Mouse (Mus musculus) stomach, postnatal 0 days (tissue): ENCODE results near the gene Unc5b. TPM values are rescaled to one million over a fixed set of nuclear protein-coding genes. Genes with fewer than 3 reads are reported as not detected.

Experiments used
- ATAC-seq: fragments of 200-750 bp; cut with Nextera tagmentation; 2 replicates; pipeline ENCODE4 v1.8.0; 2017; ENCODE audit not compliant: low FRiP score, low TSS enrichment
- DNase-seq: peaks from one replicate; pipeline ENCODE4 v3.0.0-alpha.2; 2016; ENCODE audit warnings: low spot score
- H3K27ac ChIP-seq: fragments of 300-500 bp; sonication (generic); replicated peaks from 2 replicates; pipeline ENCODE4 v1.5.1; 2014; ENCODE audit warnings: mild to moderate bottlenecking, control low read depth
- H3K27me3 ChIP-seq: fragments of 300-500 bp; sonication (generic); 2 replicates; pipeline ENCODE4 v1.6.1; 2014; ENCODE audit warnings: low read length; ENCODE audit not compliant: control insufficient read depth, insufficient read depth
- H3K36me3 ChIP-seq: fragments of 300-500 bp; sonication (generic); 2 replicates; pipeline ENCODE4 v1.6.1; 2014; ENCODE audit warnings: low read length, mixed read lengths; ENCODE audit not compliant: control insufficient read depth, insufficient read depth
- H3K4me1 ChIP-seq: fragments of 300-500 bp; sonication (generic); replicated peaks from 2 replicates; pipeline ENCODE4 v1.6.1; 2014; ENCODE audit warnings: antibody characterized with exemption; ENCODE audit not compliant: control insufficient read depth, insufficient read depth
- H3K4me2 ChIP-seq: fragments of 300-500 bp; sonication (generic); replicated peaks from 2 replicates; pipeline ENCODE4 v1.6.1; 2014; ENCODE audit warnings: low read depth, mild to moderate bottlenecking, control low read depth, moderate library complexity
- H3K4me3 ChIP-seq: fragments of 300-500 bp; sonication (generic); 2 replicates; pipeline ENCODE4 v1.5.1; 2014; ENCODE audit warnings: low read depth, low read length, control low read depth
- H3K9ac ChIP-seq: fragments of 300-500 bp; sonication (generic); 2 replicates; pipeline ENCODE4 v1.6.1; 2014; ENCODE audit warnings: mild to moderate bottlenecking, low read length, control low read depth, mixed read lengths
- H3K9me3 ChIP-seq: fragments of 300-500 bp; sonication (generic); 2 replicates; pipeline ENCODE4 v1.6.1; 2016; ENCODE audit warnings: low read length; ENCODE audit not compliant: control insufficient read depth
- CTCF ChIP-seq: IDR thresholded peaks from 2 replicates; pipeline ENCODE4 v1.5.1; 2016; ENCODE audit warnings: antibody characterized with exemption, low read depth, mild to moderate bottlenecking, moderate library complexity
- EP300 ChIP-seq: optimal IDR thresholded peaks from 2 replicates; pipeline ENCODE3; 2016; ENCODE audit warnings: antibody characterized with exemption
- WGBS: fragments of 180-500 bp; shearing (Covaris S2); extraction: QIAGEN DNeasy Blood & Tissue Kit; methylation state at CpG from one replicate; pipeline ENCODE4 v1.1.7; 2014; 5-methylcytosine and 5-hydroxymethylcytosine counted together
- polyA plus RNA-seq: library from polyadenylated mRNA; unstranded; fragments of >200 nt; fragmentation: Nextera tagmentation; extraction: Ambion mirVana; gene quantifications from 2 replicates; pipeline ENCODE4 v1.2.1, GENCODE M21; 2015

Unc5b gene
- polyA plus RNA-seq, 1 experiment from 2014 or later = 3.8 TPM

DNA sequence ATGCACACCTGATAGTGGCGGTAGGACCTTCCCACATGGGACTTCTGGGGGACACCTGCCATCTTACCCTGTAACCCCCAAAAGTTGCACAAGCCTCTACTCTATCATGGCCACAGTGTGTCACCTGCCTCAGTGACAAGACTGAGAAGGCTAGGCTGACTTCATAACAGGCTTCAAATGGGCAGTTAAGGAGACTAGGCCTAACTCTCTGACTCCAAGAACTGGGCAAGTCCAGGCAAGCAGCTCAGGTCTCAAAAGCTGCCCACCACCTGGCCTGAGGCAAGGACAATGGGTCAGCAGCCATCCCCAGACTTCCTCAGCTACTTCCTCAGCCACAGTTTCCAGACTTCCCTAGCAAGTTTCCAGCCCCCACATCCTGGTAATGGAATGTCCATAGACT is 95.6 kb downstream of the Unc5b start:
- TF ChIP-seq EP300 = no peak
- no peak for TF ChIP-seq CTCF
- H3K36me3 ChIP-seq = 0 out of 2 replicates have a peak, but pooled peaks cover 4% of the 10 kb centered on the region
- DNase-seq (no peak), ATAC-seq (no peak)
- no peaks in the 10 kb centered on the region for H3K4me1 ChIP-seq
- WGBS = 91% methylated on average over 1 of the region's 1 CpGs
- H3K9me3 ChIP-seq = no peaks in the 10 kb centered on the region
- no peak overlapping the region for H3K9ac ChIP-seq
- no peak overlapping the region for H3K4me2 ChIP-seq
- H3K27ac ChIP-seq = no peak overlapping the region
- no peak overlapping the region for H3K4me3 ChIP-seq
- no peaks in the 10 kb centered on the region for H3K27me3 ChIP-seq

- no peak overlapping the region for H3K9ac ChIP-seq
- no peak for TF ChIP-seq EP300
- no peak for TF ChIP-seq CTCF
- DNase-seq = no peak
These were observed 97.9 kb downstream of the Unc5b start for GRCm38 (mm10) chr10:60733471-60733870.

GRCm38 (mm10) chr10:60732397-60732861 is 99.0 kb downstream of the Unc5b start:
- ATAC-seq = no peak
- no peak overlapping the region for H3K9ac ChIP-seq

More at GRCm38 (mm10) chr10:60733471-60733870, 97.9 kb downstream of the Unc5b start:
- Histone ChIP-seq H3K4me3 (no peak overlapping the region), H3K9me3 (no peaks in the 10 kb centered on the region), H3K36me3 (0 out of 2 replicates have a peak, but pooled peaks cover 4% of the 10 kb centered on the region), H3K27me3 (no peaks in the 10 kb centered on the region), H3K27ac (no peak overlapping the region), H3K4me1 (no peaks in the 10 kb centered on the region), H3K4me2 (no peak overlapping the region)
- WGBS = 76% methylated on average over 8 of the region's 8 CpGs
- ATAC-seq = no peak

DNA sequence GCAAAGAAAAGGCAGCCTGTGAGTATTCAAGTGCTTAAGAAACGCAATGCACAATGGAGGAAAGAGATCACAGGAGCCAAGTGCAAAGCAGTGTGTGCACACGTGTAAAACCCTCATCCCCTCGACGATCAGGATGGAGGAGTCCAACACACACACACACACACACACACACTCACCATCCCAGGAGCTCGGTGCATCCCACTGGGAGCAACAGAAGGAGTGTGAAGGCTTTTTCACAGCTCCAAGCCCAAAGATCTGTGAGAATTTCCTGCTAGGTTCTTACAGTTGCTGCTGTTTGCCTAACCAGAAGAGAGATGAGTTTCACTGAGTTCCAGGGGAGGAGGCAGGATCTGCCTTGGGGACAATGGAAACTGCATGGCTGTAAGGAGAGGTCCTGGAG is 99.6 kb downstream of the Unc5b start:
- Histone ChIP-seq H3K27ac (no peak overlapping the region), H3K9ac (no peak overlapping the region), H3K36me3 (0 out of 2 replicates have a peak, but pooled peaks cover 2% of the 10 kb centered on the region), H3K4me3 (no peak overlapping the region), H3K4me1 (no peaks in the 10 kb centered on the region), H3K27me3 (no peaks in the 10 kb centered on the region), H3K4me2 (no peak overlapping the region), H3K9me3 (no peaks in the 10 kb centered on the region)
- TF ChIP-seq CTCF = no peak
- TF ChIP-seq EP300 = no peak
- ATAC-seq = no peak
- DNase-seq = no peak
- WGBS = 36% methylated on average over 5 of the region's 5 CpGs

More at GRCm38 (mm10) chr10:60732397-60732861, 99.0 kb downstream of the Unc5b start:
- Histone ChIP-seq H3K4me3 (no peak overlapping the region), H3K4me1 (no peaks in the 10 kb centered on the region), H3K4me2 (no peak overlapping the region), H3K27ac (no peak overlapping the region), H3K9me3 (no peaks in the 10 kb centered on the region), H3K36me3 (0 out of 2 replicates have a peak, but pooled peaks cover 4% of the 10 kb centered on the region), H3K27me3 (no peaks in the 10 kb centered on the region)
- 66% methylated on average over 2 of the region's 2 CpGs for WGBS
- DNase-seq = no peak
- TF ChIP-seq EP300 = no peak
- no peak for TF ChIP-seq CTCF

- no peak overlapping the region for H3K4me3 ChIP-seq
- no peak overlapping the region for H3K27ac ChIP-seq
- H3K9ac ChIP-seq = no peak overlapping the region
- DNase-seq = no peak
- no peak for ATAC-seq
- H3K36me3 ChIP-seq = no peaks in the 10 kb centered on the region; the same call in 1 of the 2 replicates
- 41% methylated on average over 5 of the region's 5 CpGs for WGBS
- TF ChIP-seq CTCF (no peak), EP300 (no peak)
- H3K4me2 ChIP-seq = no peak overlapping the region
- no peaks in the 10 kb centered on the region for H3K9me3 ChIP-seq
- H3K4me1 ChIP-seq = no peaks in the 10 kb centered on the region
- H3K27me3 ChIP-seq = no peaks in the 10 kb centered on the region
These were observed 104.1 kb downstream of the Unc5b start for GRCm38 (mm10) chr10:60727301-60727700.

- 75% methylated on average over 3 of the region's 3 CpGs for WGBS
- DNase-seq = no peak
These were observed 104.5 kb downstream of the Unc5b start for GRCm38 (mm10) chr10:60726896-60727295.

More at GRCm38 (mm10) chr10:60726896-60727295, 104.5 kb downstream of the Unc5b start:
- H3K27ac ChIP-seq = no peak overlapping the region
- H3K4me3 ChIP-seq = no peak overlapping the region
- no peaks in the 10 kb centered on the region for H3K27me3 ChIP-seq
- H3K4me2 ChIP-seq = no peak overlapping the region
- no peaks in the 10 kb centered on the region; the same call in 1 of the 2 replicates for H3K36me3 ChIP-seq
- no peak for TF ChIP-seq CTCF
- H3K9me3 ChIP-seq = no peaks in the 10 kb centered on the region
- H3K9ac ChIP-seq = no peak overlapping the region
- no peaks in the 10 kb centered on the region for H3K4me1 ChIP-seq
- no peak for ATAC-seq
